Mouse (Mus musculus): Measurements from ENCODE around the gene Idnk.
"Not testable (repeated sequence)": the region's sequence is repeated elsewhere in the genome, so short reads cannot be mapped to it uniquely, and the experiment has no call there.

The Idnk gene

GRCm38 (mm10) chr13:58157447-58158098 lies at the start of gene Idnk:
Gene Idnk (plus strand): TSS chr13:58157649.
- peak; percentile 75 to 87 for DNase-seq

- DNase-seq: no peak
Observed at GRCm38 (mm10) chr13:58111306-58111705, 46.1 kb upstream of the Idnk start.

GRCm38 (mm10) chr13:58112191-58112590 lies 45.3 kb upstream of the Idnk start:
- no peak for DNase-seq

- DNase-seq: no peak
Observed at GRCm38 (mm10) chr13:58112601-58113041, 44.8 kb upstream of the Idnk start.

GRCm38 (mm10) chr13:58113061-58113900 lies 44.2 kb upstream of the Idnk start, which contains the start of gene Klhl3:
Gene Klhl3 (minus strand): TSS chr13:58113592.
- peak; percentile 33 to 49 for DNase-seq

GRCm38 (mm10) chr13:58115227-58115626 lies 42.2 kb upstream of the Idnk start:
- DNase-seq: no peak

- no peak for DNase-seq
Observed at GRCm38 (mm10) chr13:58116801-58117200, 40.6 kb upstream of the Idnk start.

- DNase-seq: peak; percentile 44 to 55
Observed at GRCm38 (mm10) chr13:58117318-58118017, 40.0 kb upstream of the Idnk start.

- DNase-seq: no peak
Observed at GRCm38 (mm10) chr13:58122786-58123297, 34.6 kb upstream of the Idnk start.

GRCm38 (mm10) chr13:58123381-58123780 lies 34.1 kb upstream of the Idnk start:
- DNase-seq: no peak

GRCm38 (mm10) chr13:58124278-58124677 lies 33.2 kb upstream of the Idnk start:
- no peak for DNase-seq

- no peak for DNase-seq
Observed at GRCm38 (mm10) chr13:58124989-58125388, 32.5 kb upstream of the Idnk start.

GRCm38 (mm10) chr13:58126126-58126525 lies 31.3 kb upstream of the Idnk start:
- peak in 1 of 2 experiments; percentile 26 for DNase-seq

- DNase-seq: peak in 1 of 2 experiments; percentile 27
Observed at GRCm38 (mm10) chr13:58126862-58127765, 30.3 kb upstream of the Idnk start.

- DNase-seq: peak in 1 of 2 experiments; percentile 75
Observed at GRCm38 (mm10) chr13:58127766-58128361, 29.6 kb upstream of the Idnk start.

- DNase-seq: peak; percentile 90 to 95
Observed at GRCm38 (mm10) chr13:58128396-58128767, 29.1 kb upstream of the Idnk start, which contains the start of gene Hnrnpa0. Gene Hnrnpa0 (minus strand): TSS chr13:58128556.

GRCm38 (mm10) chr13:58128768-58129671 lies 28.4 kb upstream of the Idnk start:
- peak; percentile 88 to 91 for DNase-seq

- DNase-seq: no peak
Observed at GRCm38 (mm10) chr13:58129687-58130246, 27.7 kb upstream of the Idnk start.

GRCm38 (mm10) chr13:58131692-58132091 lies 25.8 kb upstream of the Idnk start:
- no peak for DNase-seq

GRCm38 (mm10) chr13:58146603-58147002 lies 10.8 kb upstream of the Idnk start:
- not testable (repeated sequence) for DNase-seq
